ENCODE assay signal across 12 mouse cellular contexts in genomic region chr9:112227174-112227573, GRCm38 (mm10). TPM values are rescaled to one million over a fixed set of nuclear protein-coding genes. Genes with fewer than 3 reads are reported as not detected.
A peak's percentile ranks its signal among the peaks of the same experiment; 100 is the strongest.
DNase-seq lines count a peak whose midpoint lies in the region; ATAC-seq and TF ChIP-seq lines count a peak whose summit lies in the region.
"Had no signal": no experiment of that assay in that cellular context is flagged by ENCODE, and none has a peak within 500 bp of the region (broad histone marks: within the 10 kb centered on the region; RNA-seq: fewer than 3 reads in every experiment).

No protein-coding gene starts in this region.

- no peaks in the 10 kb centered on the region for H3K36me3 ChIP-seq in hindbrain, postnatal 0 days (ENCODE audit: insufficient read depth, low read length)
- H3K36me3 ChIP-seq in hindbrain, embryonic 10.5 days, result no peaks in the 10 kb centered on the region
- H3K36me3 ChIP-seq in thymus, adult 2 months (ENCODE audit: control insufficient read depth, insufficient read depth, low read length), result peaks cover 3% of the 10 kb centered on the region; the same call in 1 of the 2 replicates
- H3K36me3 ChIP-seq: embryonic facial prominence, embryonic 15.5 days had no signal

- no peaks in the 10 kb centered on the region for H3K9me3 ChIP-seq in hindbrain, postnatal 0 days (ENCODE audit: low read length)
- H3K9me3 ChIP-seq in hindbrain, embryonic 10.5 days, result no peaks in the 10 kb centered on the region
- H3K9me3 ChIP-seq: embryonic facial prominence, embryonic 15.5 days had no signal

- H3K4me3 ChIP-seq in gastrocnemius, adult 2 months, result peak overlapping the region; percentile 62
- H3K4me3 ChIP-seq in hindbrain, postnatal 0 days (ENCODE audit: low read length), result no peak overlapping the region
- no peak overlapping the region for H3K4me3 ChIP-seq in hindbrain, embryonic 10.5 days
- H3K4me3 ChIP-seq in thymus, adult 2 months (ENCODE audit: control insufficient read depth, insufficient read depth, low read length), result peak overlapping the region; percentile 11
- H3K4me3 ChIP-seq: embryonic facial prominence, embryonic 15.5 days had no signal

- no peak overlapping the region for H3K9ac ChIP-seq in hindbrain, postnatal 0 days (replicated peaks; ENCODE audit: low read length)
- H3K9ac ChIP-seq: embryonic facial prominence, embryonic 15.5 days had no signal

- peak overlapping the region; percentile 87 for H3K27ac ChIP-seq in gastrocnemius, adult 2 months
- no peak overlapping the region for H3K27ac ChIP-seq in hindbrain, postnatal 0 days
- H3K27ac ChIP-seq in hindbrain, embryonic 10.5 days, result no peak overlapping the region
- peak overlapping the region; percentile 84 for H3K27ac ChIP-seq in thymus, adult 2 months (ENCODE audit: control insufficient read depth, insufficient read depth, low read length)
- H3K27ac ChIP-seq: embryonic facial prominence, embryonic 15.5 days had no signal

- ATAC-seq in hindbrain, postnatal 0 days, result no peak

- no peak for TF ChIP-seq CTCF in gastrocnemius, adult 2 months (IDR thresholded peaks at IDR 0.05)
- TF ChIP-seq CTCF in hindbrain, postnatal 0 days (IDR thresholded peaks at IDR 0.05; ENCODE audit: low read depth), result no peak
- TF ChIP-seq CTCF in thymus, adult 2 months (IDR thresholded peaks at IDR 0.05; ENCODE audit: borderline replicate concordance, control insufficient read depth, extremely low read depth, insufficient read depth, low read length, poor library complexity), result no peak

- DNase-seq in gastrocnemius, adult 2 months, result peak; percentile 19
- DNase-seq in gastrocnemius, adult 8-10 months (ENCODE audit: low spot score in 2 of 2), result no peak
- DNase-seq in hindbrain, postnatal 0 days (ENCODE audit: low spot score), result no peak
- no peak for DNase-seq in hindbrain, embryonic 10.5 days (ENCODE audit: low spot score)
- no peak for DNase-seq in thymus, adult 2 months
- no peak for DNase-seq in thymus, postnatal 14 days
- peak; percentile 61 for DNase-seq in skeletal muscle tissue, adult 2 months (ENCODE audit: low read depth, low spot score)
- no peak for DNase-seq in urinary bladder, adult 2 months (ENCODE audit: low spot score)
- DNase-seq: adrenal gland, postnatal 36 days; cerebellum, adult 11 months had no signal

- WGBS in hindbrain, postnatal 0 days, result 70% methylated on average over 13 of the region's 13 CpGs
- WGBS in hindbrain, embryonic 10.5 days, result 86% methylated on average over 13 of the region's 13 CpGs
- WGBS in thymus, adult 2 months, result 13% methylated on average over 13 of the region's 13 CpGs

- H3K4me2 ChIP-seq in hindbrain, postnatal 0 days (ENCODE audit: low read depth, low read length), result peak overlapping the region; percentile 31; the same call in 1 of the 2 replicates
- H3K4me2 ChIP-seq: embryonic facial prominence, embryonic 15.5 days had no signal

- H3K4me1 ChIP-seq in hindbrain, postnatal 0 days (ENCODE audit: insufficient read depth, low read length), result no peaks in the 10 kb centered on the region
- no peaks in the 10 kb centered on the region for H3K4me1 ChIP-seq in hindbrain, embryonic 10.5 days (replicated peaks)
- peaks cover 30% of the 10 kb centered on the region for H3K4me1 ChIP-seq in thymus, adult 2 months (replicated peaks; ENCODE audit: control insufficient read depth, insufficient read depth, low read length)
- H3K4me1 ChIP-seq: embryonic facial prominence, embryonic 15.5 days had no signal

- TF ChIP-seq POLR2A in thymus, adult 2 months (IDR thresholded peaks at IDR 0.05; ENCODE audit: control insufficient read depth, extremely low read depth, insufficient read depth, low read length, poor library complexity), result no peak

- H3K27me3 ChIP-seq in hindbrain, postnatal 0 days (ENCODE audit: insufficient read depth, low read length), result no peaks in the 10 kb centered on the region
- H3K27me3 ChIP-seq in hindbrain, embryonic 10.5 days (ENCODE audit: insufficient read depth, poor library complexity, severe bottlenecking), result peaks cover 13% of the 10 kb centered on the region
- H3K27me3 ChIP-seq in thymus, adult 2 months (ENCODE audit: control insufficient read depth, insufficient read depth, low read length), result no peaks in the 10 kb centered on the region

- intact Hi-C loops in gastrocnemius, adult 2 months (cut with DNase I), result no loop called here

RNA-seq across cellular contexts. Expression of gene Arpp21, which starts 8.6 kb away (rescaled TPM):
- 10 to 100 TPM in 1 of 2 experiments, 1 to 10 TPM in 1; 9.5 to 25.4 TPM for total RNA-seq in gastrocnemius, adult 2 months (2021)
- 1 to 10 TPM; 4.6 to 6.0 (median 5.1) TPM for total RNA-seq in gastrocnemius, adult 8-10 months (2022)
- total RNA-seq in hindbrain, postnatal 0 days (2014; rRNA removed), result 80.5 and 88.0 TPM in 2 replicates
- 60.9 and 64.6 TPM in 2 replicates for polyA plus RNA-seq in hindbrain, postnatal 0 days (2015; fragmentation: Nextera tagmentation; extraction: Ambion mirVana)
- polyA plus RNA-seq in hindbrain, embryonic 10.5 days (2016; fragmentation: Nextera tagmentation; extraction: Ambion mirVana), result 2.0 and 2.5 TPM in 2 replicates
- polyA plus RNA-seq in thymus, adult 2 months (2012; rRNA removed), result 578 and 597 TPM in 2 replicates
- not detected in 2 replicates for polyA plus RNA-seq in urinary bladder, adult 2 months (2012; rRNA removed)
- total RNA-seq: monocyte, adult 5-6 weeks had no signal

Comparison
In these comparisons a context has a peak if more than half of its experiments do, and no peak if none do; other contexts are left out.
1. DNase-seq: peak in gastrocnemius, adult 2 months (single experiment) and skeletal muscle tissue, adult 2 months (single experiment); none in gastrocnemius, adult 8-10 months (0 of 2), hindbrain, postnatal 0 days (single experiment), hindbrain, embryonic 10.5 days (single experiment), thymus, adult 2 months (single experiment), thymus, postnatal 14 days (single experiment) and urinary bladder, adult 2 months (single experiment).
2. RNA of gene Arpp21, which starts 8.6 kb away (polyA plus RNA-seq): 578 to 597 TPM in thymus, adult 2 months and 60.9 to 64.6 TPM in hindbrain, postnatal 0 days; 2.0 to 2.5 TPM in hindbrain, embryonic 10.5 days and not detected in urinary bladder, adult 2 months; every median in the first group is over 10 times any median in the second.
3. H3K27ac ChIP-seq: peak in gastrocnemius, adult 2 months (single experiment) and thymus, adult 2 months (single experiment); none in hindbrain, postnatal 0 days (single experiment) and hindbrain, embryonic 10.5 days (single experiment).
4. H3K4me3 ChIP-seq: peak in gastrocnemius, adult 2 months (single experiment) and thymus, adult 2 months (single experiment); none in hindbrain, postnatal 0 days (single experiment) and hindbrain, embryonic 10.5 days (single experiment).